Comparison of ENCODE assay signal across 22 mouse cellular contexts in genomic region chr4:8186921-8187687, GRCm38 (mm10). TPM values are rescaled to one million over a fixed set of nuclear protein-coding genes. Genes with fewer than 3 reads are reported as not detected.
DNase-seq lines count a peak whose midpoint lies in the region; ATAC-seq lines count a peak whose summit lies in the region.
"Had no signal": no experiment of that assay in that cellular context is flagged by ENCODE, and none has a peak within 500 bp of the region (broad histone marks: within the 10 kb centered on the region; RNA-seq: fewer than 3 reads in every experiment).

No protein-coding gene starts in this region.

- no peaks in the 10 kb centered on the region for H3K9me3 ChIP-seq in forebrain, embryonic 13.5 days (replicated peaks)
- H3K9me3 ChIP-seq in forebrain, embryonic 12.5 days, result no peaks in the 10 kb centered on the region
- no peaks in the 10 kb centered on the region for H3K9me3 ChIP-seq in midbrain, embryonic 13.5 days
- no peaks in the 10 kb centered on the region for H3K9me3 ChIP-seq in midbrain, embryonic 14.5 days (ENCODE audit: control insufficient read depth, low read length)
- H3K9me3 ChIP-seq: embryonic facial prominence, embryonic 12.5 days; heart, embryonic 15.5 days had no signal

- WGBS in forebrain, embryonic 13.5 days, result 80% methylated on average over 8 of the region's 8 CpGs
- 81% methylated on average over 8 of the region's 8 CpGs for WGBS in forebrain, embryonic 12.5 days
- 71% methylated on average over 8 of the region's 8 CpGs for WGBS in midbrain, embryonic 13.5 days
- 64% methylated on average over 8 of the region's 8 CpGs for WGBS in midbrain, embryonic 14.5 days

- no peak overlapping the region for H3K4me3 ChIP-seq in forebrain, embryonic 13.5 days
- H3K4me3 ChIP-seq in forebrain, embryonic 12.5 days (replicated peaks), result no peak overlapping the region
- H3K4me3 ChIP-seq in midbrain, embryonic 13.5 days (replicated peaks), result no peak overlapping the region
- no peak overlapping the region for H3K4me3 ChIP-seq in midbrain, embryonic 14.5 days (replicated peaks; ENCODE audit: low read depth, low read length)
- H3K4me3 ChIP-seq: embryonic facial prominence, embryonic 12.5 days; heart, adult 2 months; heart, embryonic 15.5 days; hindbrain, embryonic 10.5 days had no signal

- peak; percentile 68; the same call in 1 of the 2 replicates for ATAC-seq in forebrain, embryonic 13.5 days
- ATAC-seq in forebrain, embryonic 12.5 days (ENCODE audit: low FRiP score), result no peak
- peak; percentile 70 for ATAC-seq in midbrain, embryonic 13.5 days
- no peak for ATAC-seq in midbrain, embryonic 14.5 days (ENCODE audit: low FRiP score, low TSS enrichment)
- ATAC-seq in megakaryocyte progenitor cell, adult 5-6 weeks (replicated peaks; ENCODE audit: poor library complexity), result peak; percentile 6; the same call in 1 of the 2 replicates
- ATAC-seq: CD4-positive, CD25-positive, alpha-beta regulatory T cell, adult 4 months; intestine, embryonic 16.5 days had no signal

- no peaks in the 10 kb centered on the region for H3K27me3 ChIP-seq in forebrain, embryonic 13.5 days
- H3K27me3 ChIP-seq in forebrain, embryonic 12.5 days, result no peaks in the 10 kb centered on the region
- H3K27me3 ChIP-seq in midbrain, embryonic 13.5 days, result no peaks in the 10 kb centered on the region
- H3K27me3 ChIP-seq in midbrain, embryonic 14.5 days (ENCODE audit: control insufficient read depth, insufficient read depth, low read length), result no peaks in the 10 kb centered on the region
- H3K27me3 ChIP-seq: embryonic facial prominence, embryonic 12.5 days; heart, embryonic 15.5 days had no signal

- DNase-seq in midbrain, embryonic 14.5 days, result no peak
- DNase-seq in ovary, postnatal 36 days (ENCODE audit: low spot score), result no peak
- DNase-seq in right cerebral cortex, adult 2 months (ENCODE audit: low spot score in 2 of 2), result no peak
- DNase-seq: adrenal gland, adult 2 months; adrenal gland, postnatal 36 days; B cell, adult 2 months; cerebellum, adult 11 months; cerebellum, adult 8-10 months; cerebellum, postnatal 14 days; heart, adult 2 months had no signal

- H3K4me2 ChIP-seq in forebrain, embryonic 13.5 days, result no peak overlapping the region
- H3K4me2 ChIP-seq in forebrain, embryonic 12.5 days, result no peak overlapping the region
- no peak overlapping the region for H3K4me2 ChIP-seq in midbrain, embryonic 13.5 days (replicated peaks)
- no peak overlapping the region for H3K4me2 ChIP-seq in midbrain, embryonic 14.5 days (ENCODE audit: low read length)
- H3K4me2 ChIP-seq: embryonic facial prominence, embryonic 12.5 days; heart, embryonic 11.5 days; heart, embryonic 15.5 days; hindbrain, embryonic 14.5 days had no signal

- no peaks in the 10 kb centered on the region for H3K36me3 ChIP-seq in forebrain, embryonic 13.5 days (ENCODE audit: poor library complexity, severe bottlenecking)
- no peaks in the 10 kb centered on the region for H3K36me3 ChIP-seq in forebrain, embryonic 12.5 days (replicated peaks)
- no peaks in the 10 kb centered on the region for H3K36me3 ChIP-seq in midbrain, embryonic 13.5 days
- no peaks in the 10 kb centered on the region for H3K36me3 ChIP-seq in midbrain, embryonic 14.5 days (ENCODE audit: control insufficient read depth, insufficient read depth, low read length)
- H3K36me3 ChIP-seq: embryonic facial prominence, embryonic 12.5 days; G1E; heart, embryonic 15.5 days; hindbrain, embryonic 10.5 days had no signal

- no peaks in the 10 kb centered on the region for H3K4me1 ChIP-seq in forebrain, embryonic 13.5 days
- H3K4me1 ChIP-seq in forebrain, embryonic 12.5 days, result no peaks in the 10 kb centered on the region
- no peaks in the 10 kb centered on the region for H3K4me1 ChIP-seq in midbrain, embryonic 13.5 days (replicated peaks)
- H3K4me1 ChIP-seq in midbrain, embryonic 14.5 days (ENCODE audit: control insufficient read depth, insufficient read depth, low read length), result no peaks in the 10 kb centered on the region
- H3K4me1 ChIP-seq: embryonic facial prominence, embryonic 12.5 days; heart, embryonic 15.5 days; hindbrain, embryonic 10.5 days had no signal

- H3K27ac ChIP-seq in forebrain, embryonic 13.5 days, result no peak overlapping the region
- no peak overlapping the region for H3K27ac ChIP-seq in forebrain, embryonic 12.5 days
- H3K27ac ChIP-seq in midbrain, embryonic 13.5 days, result no peak overlapping the region
- H3K27ac ChIP-seq in midbrain, embryonic 14.5 days (replicated peaks; ENCODE audit: low read depth, low read length), result no peak overlapping the region
- H3K27ac ChIP-seq: embryonic facial prominence, embryonic 12.5 days; heart, adult 2 months; heart, embryonic 15.5 days; hindbrain, embryonic 10.5 days; hindbrain, embryonic 14.5 days had no signal

- no peak overlapping the region for H3K9ac ChIP-seq in forebrain, embryonic 13.5 days
- H3K9ac ChIP-seq in forebrain, embryonic 12.5 days, result no peak overlapping the region
- H3K9ac ChIP-seq in midbrain, embryonic 13.5 days (replicated peaks), result no peak overlapping the region
- no peak overlapping the region for H3K9ac ChIP-seq in midbrain, embryonic 14.5 days (replicated peaks; ENCODE audit: low read length)
- H3K9ac ChIP-seq: embryonic facial prominence, embryonic 12.5 days; heart, embryonic 15.5 days; hindbrain, embryonic 14.5 days had no signal

RNA-seq across cellular contexts. Expression of gene Car8, which starts 51.7 kb away (rescaled TPM):
- polyA plus RNA-seq in forebrain, embryonic 13.5 days (2015; fragmentation: Nextera tagmentation; extraction: Ambion mirVana), result 1.2 and 1.5 TPM in 2 replicates
- 1.4 TPM in 2 replicates for polyA plus RNA-seq in forebrain, embryonic 12.5 days (2016; fragmentation: Nextera tagmentation; extraction: Ambion mirVana)
- polyA plus RNA-seq in midbrain, embryonic 13.5 days (2015; fragmentation: Nextera tagmentation; extraction: Ambion mirVana), result 1.5 and 2.2 TPM in 2 replicates
- polyA plus RNA-seq in midbrain, embryonic 14.5 days (2014; fragmentation: Nextera tagmentation; extraction: Ambion mirVana), result 8.6 and 18.6 TPM in 2 replicates
- total RNA-seq in megakaryocyte progenitor cell, adult 5-6 weeks (2015), result not detected in 2 replicates
- total RNA-seq in megakaryocyte progenitor cell, adult 5-6 weeks (2017), result not detected in 2 replicates
- total RNA-seq: G1E had no signal
- polyA plus RNA-seq: CD4-positive, CD25-positive, alpha-beta regulatory T cell, adult 4 months; G1E had no signal

Comparison
In these comparisons a context has a peak if more than half of its experiments do, and no peak if none do; other contexts are left out.
1. ATAC-seq: peak in forebrain, embryonic 13.5 days (single experiment), midbrain, embryonic 13.5 days (single experiment) and megakaryocyte progenitor cell, adult 5-6 weeks (single experiment); none in forebrain, embryonic 12.5 days (single experiment) and midbrain, embryonic 14.5 days (single experiment).